Mouse (Mus musculus) left cerebral cortex, postnatal 25 days (tissue): ENCODE results near the gene Gas7. TPM values are rescaled to one million over a fixed set of nuclear protein-coding genes. Genes with fewer than 3 reads are reported as not detected.
A peak's percentile ranks its signal among the peaks of the same experiment; 100 is the strongest.

Experiments used
- DNase-seq, 2 experiments: peaks; one replicate each; pipeline ENCODE4 v3.0.0; 2022; ENCODE audit warnings: low spot score in 2 of 2, mixed read lengths in 1 of 2
- intact Hi-C: fragments of 180-260 bp; cut with DNase I; formaldehyde crosslinking; loops from one replicate; pipeline ENCODE4 v1.15.1; 2025
- total RNA-seq, 2 experiments: library from RNA; stranded (reverse); gene quantifications; 2 replicates each; pipeline ENCODE4 v1.2.3; 2021

Gas7 gene
- total RNA-seq, 2 experiments from 2014 or later = 544 to 566 TPM

DNA sequence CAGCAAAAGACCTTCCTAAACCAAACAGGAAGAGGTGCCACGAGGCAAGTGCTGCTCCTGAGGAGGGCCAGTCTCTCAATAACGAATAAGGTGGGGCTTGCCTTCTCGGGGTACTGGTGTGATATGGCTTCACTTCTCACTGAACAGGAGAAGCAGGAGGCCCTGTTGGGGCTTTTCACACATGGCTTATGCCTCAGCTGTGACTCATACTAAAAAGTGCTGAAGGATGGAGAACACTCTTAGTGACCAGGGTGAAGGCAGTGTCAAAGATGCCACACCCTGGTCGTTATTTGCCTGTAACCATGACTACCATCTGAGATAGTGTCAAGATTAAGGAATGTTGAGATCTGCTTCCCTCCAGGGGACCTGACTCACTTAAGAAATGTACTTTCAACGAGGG lies 107.9 kb downstream of the Gas7 start:
- no peak for DNase-seq
- intact Hi-C loops = no loop called here

GRCm38 (mm10) chr11:67564003-67564637 lies 108.9 kb downstream of the Gas7 start:
- intact Hi-C loops = no loop called here
- no peak for DNase-seq

DNA sequence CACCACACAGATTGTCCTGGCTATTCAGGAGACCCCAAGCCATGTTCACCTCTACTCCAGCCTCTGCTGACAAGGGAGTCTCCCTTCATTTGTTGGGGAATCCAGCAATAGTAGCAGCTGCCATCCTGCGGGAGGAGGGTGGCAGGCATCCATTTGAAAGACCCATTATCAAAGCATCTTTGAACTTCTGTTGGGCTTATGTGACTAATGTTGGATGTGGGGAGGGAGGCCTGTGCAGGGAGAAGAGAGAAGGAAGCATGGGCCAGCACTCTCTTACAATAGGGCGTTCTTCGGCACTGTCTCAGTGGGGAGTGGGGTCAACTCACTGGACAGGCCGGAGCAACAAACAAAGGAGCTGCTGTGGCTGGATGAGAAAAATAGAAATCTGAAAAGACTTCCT lies 110.3 kb downstream of the Gas7 start:
- intact Hi-C loops = no loop called here
- no peak for DNase-seq

DNA sequence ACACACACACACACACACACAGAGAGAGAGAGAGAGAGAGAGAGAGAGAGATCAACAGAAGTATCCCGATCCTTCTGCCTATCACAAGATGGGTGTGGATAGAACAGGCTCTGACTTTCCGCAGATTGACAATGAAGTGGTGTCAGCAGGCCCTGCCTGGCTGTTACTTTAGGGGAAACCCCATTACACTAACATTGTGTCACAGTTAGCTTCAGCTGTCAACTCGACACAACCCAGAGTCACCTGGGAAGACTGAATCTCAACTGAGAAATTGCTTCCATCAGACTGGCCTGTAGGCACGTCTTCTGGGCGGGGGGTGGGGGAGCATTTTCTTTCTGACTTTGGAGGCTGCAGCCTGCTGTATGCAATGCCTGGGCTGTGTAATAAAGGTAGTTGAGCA lies 111.5 kb downstream of the Gas7 start:
- intact Hi-C loops = no loop called here
- no peak for DNase-seq

DNA sequence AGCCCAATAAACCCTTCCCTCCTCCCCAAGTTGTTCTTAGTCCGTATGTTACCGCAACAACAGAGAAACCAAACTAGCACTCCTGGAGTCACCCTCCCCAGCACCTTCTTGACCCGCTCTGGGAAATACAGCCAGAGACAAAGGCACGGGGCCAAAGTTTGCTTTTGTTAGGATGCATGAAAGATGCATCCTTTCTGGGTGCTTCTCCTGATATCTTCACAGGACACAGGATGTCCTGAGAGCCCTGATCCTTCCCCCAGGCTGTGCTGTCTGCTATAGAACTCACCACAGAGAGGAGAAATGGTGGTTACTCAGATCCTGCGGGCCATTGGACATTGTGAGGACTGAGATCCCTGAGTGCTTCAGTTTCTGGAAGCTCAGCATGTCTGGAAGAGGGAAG lies 111.9 kb downstream of the Gas7 start:
- intact Hi-C loops = no loop called here
- no peak for DNase-seq

DNA sequence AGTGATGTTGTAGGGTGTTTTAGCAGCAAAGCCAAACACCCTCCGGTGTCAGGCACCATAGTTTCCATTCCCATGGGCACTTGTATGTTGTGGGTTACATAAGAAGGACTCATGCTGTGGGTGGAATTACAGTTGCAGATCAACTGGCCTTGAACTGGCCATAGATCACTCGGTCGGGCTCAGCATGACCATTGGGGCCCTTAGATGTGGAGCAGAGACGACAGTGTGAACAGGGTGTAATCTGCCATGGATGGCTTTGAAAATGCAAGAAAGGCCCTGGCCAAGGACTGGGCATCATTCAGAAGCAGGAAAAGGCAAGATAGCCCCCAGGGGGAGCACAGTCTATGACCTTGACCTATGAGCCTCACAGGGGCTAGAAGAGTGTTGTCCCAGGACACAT lies 112.8 kb downstream of the Gas7 start:
- intact Hi-C loops = no loop called here
- no peak for DNase-seq

DNA sequence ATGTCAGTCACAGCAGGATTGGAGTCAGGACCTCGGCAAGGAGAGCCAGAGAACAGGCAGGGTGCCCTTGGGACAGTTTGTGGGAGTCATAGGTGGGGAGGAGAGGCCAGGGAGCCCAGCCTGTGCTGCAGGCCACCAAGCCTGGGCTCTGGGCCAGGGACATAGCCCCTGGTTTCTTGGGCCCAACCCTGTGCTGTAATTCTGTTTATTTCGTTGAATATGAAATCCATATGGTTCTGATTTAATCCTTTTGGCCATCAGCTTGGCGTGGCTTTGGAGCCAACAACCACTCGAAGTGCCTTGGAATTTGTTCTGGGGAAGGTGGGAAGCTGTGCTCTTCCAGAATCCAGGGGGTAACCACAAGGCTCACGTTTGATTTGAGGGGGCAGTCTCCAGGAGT lies 113.6 kb downstream of the Gas7 start:
- intact Hi-C loops = no loop called here
- no peak for DNase-seq

DNA sequence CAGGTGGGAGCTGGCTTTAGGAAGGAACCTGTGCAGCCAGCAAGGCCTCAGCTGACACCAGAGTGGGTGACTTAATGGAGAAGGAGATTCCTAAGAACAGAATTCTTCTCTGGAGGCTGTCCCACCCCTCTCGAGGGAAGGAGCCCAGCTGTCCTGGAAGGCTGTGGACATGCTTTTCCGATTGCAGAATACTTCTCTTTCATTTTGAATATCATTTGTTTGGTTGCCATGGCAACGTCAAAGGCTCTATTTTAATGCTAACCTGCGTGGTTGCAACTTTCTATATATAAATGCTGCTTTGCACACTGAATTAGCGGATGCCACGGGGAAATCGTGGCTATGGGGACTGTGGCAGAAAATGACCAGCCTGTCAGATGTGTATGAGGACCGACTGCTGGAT lies 115.7 kb downstream of the Gas7 start:
- peak; percentile 64 to 83 for DNase-seq
- intact Hi-C loops = no loop called here

GRCm38 (mm10) chr11:67574344-67574743 lies 119.1 kb downstream of the Gas7 start:
- intact Hi-C loops = no loop called here
- no peak for DNase-seq

DNA sequence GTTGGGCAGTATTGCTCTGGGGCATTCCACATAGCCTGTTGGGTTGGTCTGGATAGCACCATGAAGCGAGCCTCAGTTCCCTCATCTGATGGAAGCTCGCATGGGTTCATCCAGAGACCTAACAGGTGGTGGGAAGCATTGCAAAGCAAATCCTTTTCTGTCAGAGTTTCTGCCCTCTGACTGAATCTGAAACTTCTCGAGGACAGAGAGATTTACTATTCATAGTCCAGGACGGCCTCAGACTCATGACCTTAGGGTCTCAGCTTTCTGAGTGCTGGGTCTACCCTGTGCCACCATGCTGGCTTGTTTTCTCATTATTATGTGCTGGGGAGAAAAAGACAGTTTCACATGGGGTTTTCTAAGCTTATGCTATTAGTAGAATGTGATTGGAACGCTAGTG lies 122.2 kb downstream of the Gas7 start:
- no peak for DNase-seq
- intact Hi-C loops = no loop called here

GRCm38 (mm10) chr11:67577994-67578393 lies 122.8 kb downstream of the Gas7 start:
- intact Hi-C loops = no loop called here
- no peak for DNase-seq

- DNase-seq = no peak
- intact Hi-C loops = no loop called here
Observed at GRCm38 (mm10) chr11:67579136-67579535, 123.9 kb downstream of the Gas7 start.

GRCm38 (mm10) chr11:67581549-67581948 lies 126.3 kb downstream of the Gas7 start:
- intact Hi-C loops = no loop called here
- DNase-seq = no peak

- DNase-seq = no peak
- intact Hi-C loops = no loop called here
Observed at GRCm38 (mm10) chr11:67582570-67582969, 127.3 kb downstream of the Gas7 start.

DNA sequence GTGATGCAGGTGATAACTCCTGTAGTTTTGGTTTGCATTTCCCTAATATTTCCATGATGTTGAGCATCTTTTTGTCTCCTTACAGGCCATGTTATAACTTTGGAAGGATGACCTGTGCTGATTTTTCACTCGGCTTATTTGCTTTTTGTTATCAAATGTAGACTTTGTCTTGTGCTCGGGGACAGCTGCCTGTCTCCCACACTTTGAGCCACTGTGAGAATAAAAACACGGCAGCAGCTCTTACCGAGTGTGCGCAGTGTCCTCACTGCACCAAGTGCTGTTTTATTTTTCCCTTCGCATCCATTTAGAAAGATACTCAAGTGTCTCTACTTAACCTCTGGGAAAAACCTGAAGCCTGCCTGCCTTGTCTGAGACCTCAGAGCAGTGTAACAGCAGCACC lies 129.8 kb downstream of the Gas7 start:
- no peak for DNase-seq

GRCm38 (mm10) chr11:67585629-67586028 lies 130.4 kb downstream of the Gas7 start:
- intact Hi-C loops = no loop called here

More for the DNA sequence above, 129.8 kb downstream of the Gas7 start:
- intact Hi-C loops = no loop called here

GRCm38 (mm10) chr11:67586231-67586994 lies 131.2 kb downstream of the Gas7 start:
- DNase-seq = no peak
- intact Hi-C loops = no loop called here

More at GRCm38 (mm10) chr11:67585629-67586028, 130.4 kb downstream of the Gas7 start:
- DNase-seq = no peak

DNA sequence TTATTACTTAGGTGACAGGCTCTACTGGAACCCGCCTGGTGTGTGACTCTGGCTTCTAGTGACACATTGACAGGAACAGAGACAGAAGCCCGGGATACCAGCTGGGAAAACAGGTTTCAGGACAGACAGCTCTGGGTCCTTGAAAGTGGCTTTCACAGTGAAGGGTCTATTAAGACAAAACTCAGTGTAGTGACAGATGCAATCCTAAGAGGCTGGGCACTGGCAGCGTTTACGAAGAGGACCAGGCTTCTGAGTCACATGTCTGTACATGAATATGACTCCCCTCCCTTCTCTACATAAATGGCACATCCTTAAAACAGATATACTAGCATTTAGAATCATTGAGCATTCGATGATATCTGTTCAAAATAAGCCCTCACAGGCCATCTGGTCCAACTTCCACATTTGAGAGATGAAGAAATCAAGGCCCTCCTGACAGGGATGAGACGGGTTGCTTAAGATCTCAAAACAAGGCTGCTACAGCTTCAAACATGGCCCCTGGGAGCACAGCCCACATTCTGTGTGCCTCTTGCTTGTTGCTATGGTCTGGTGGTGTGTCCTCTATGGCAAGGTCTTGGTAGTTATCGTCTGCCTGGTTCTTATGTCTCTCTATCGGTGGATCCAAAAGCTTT lies 133.1 kb downstream of the Gas7 start:
- DNase-seq = peak; percentile 47 to 60
- intact Hi-C loops = no loop called here

- intact Hi-C loops = no loop called here
- peak; percentile 76 to 87 for DNase-seq
Observed at GRCm38 (mm10) chr11:67588828-67589314, 133.6 kb downstream of the Gas7 start.

- DNase-seq = peak; percentile 87 to 97
- intact Hi-C loops = loop anchor here (2.0 to 5.0 kb wide), 2 partner anchors 41 to 139 kb away; partner anchors contain the start of gene Gas7
Observed at GRCm38 (mm10) chr11:67596233-67596632, 141.0 kb downstream of the Gas7 start.

GRCm38 (mm10) chr11:67596856-67597255 lies 141.6 kb downstream of the Gas7 start:
- intact Hi-C loops = loop anchor here (2.0 to 5.0 kb wide), 2 partner anchors 42 to 140 kb away; partner anchors contain the start of gene Gas7

More at GRCm38 (mm10) chr11:67596856-67597255, 141.6 kb downstream of the Gas7 start:
- no peak for DNase-seq
